Mouse (Mus musculus) CH12.LX (cell line): Measurements from ENCODE around the gene Srsf9.

Experiments
- BHLHE40 ChIP-seq: IDR thresholded peaks from 2 replicates; pipeline ENCODE4 v1.6.1; 2011; ENCODE audit warnings: mild to moderate bottlenecking, low read depth, low read length, improper control_type of control experiment
- CTCF ChIP-seq, 2 experiments: IDR thresholded peaks in 1 of 2; conservative IDR thresholded peaks in 1 of 2; 2 replicates each; pipeline ENCODE4 v1.5.1; 2011 to 2012; ENCODE audit warnings: low read depth in 2 of 2, low read length in 2 of 2, improper control_type of control experiment in 1 of 2, inconsistent platforms in 1 of 2, mild to moderate bottlenecking in 1 of 2, moderate library complexity in 1 of 2
- EP300 ChIP-seq: IDR thresholded peaks from 2 replicates; pipeline ENCODE4 v1.6.1; 2011; ENCODE audit warnings: low read length, improper control_type of control experiment
- ETS1 ChIP-seq: conservative IDR thresholded peaks from 2 replicates; pipeline ENCODE4 v1.6.1; 2012; ENCODE audit warnings: low read depth, mild to moderate bottlenecking, inconsistent platforms, low read length, improper control_type of control experiment, moderate library complexity
- JUN ChIP-seq: IDR thresholded peaks from 2 replicates; pipeline ENCODE4 v1.6.1; 2011; ENCODE audit warnings: low read depth, mild to moderate bottlenecking, low read length, improper control_type of control experiment, moderate library complexity; ENCODE audit not compliant: insufficient read depth
- JUND ChIP-seq: conservative IDR thresholded peaks from 2 replicates; pipeline ENCODE4 v1.6.1; 2011; ENCODE audit warnings: low read depth, low read length, improper control_type of control experiment
- MXI1 ChIP-seq: IDR thresholded peaks from 2 replicates; pipeline ENCODE4 v1.6.1; 2011; ENCODE audit warnings: mild to moderate bottlenecking, low read depth, low read length, improper control_type of control experiment
- POLR2A ChIP-seq: IDR thresholded peaks from 2 replicates; pipeline ENCODE4 v1.6.1; 2011; ENCODE audit warnings: low read depth, mild to moderate bottlenecking, improper control_type of control experiment, low read length
- RCOR1 ChIP-seq: conservative IDR thresholded peaks from 2 replicates; pipeline ENCODE4 v1.6.1; 2012; ENCODE audit warnings: low read depth, mild to moderate bottlenecking, inconsistent platforms, low read length, improper control_type of control experiment
- TBP ChIP-seq: conservative IDR thresholded peaks from 2 replicates; pipeline ENCODE4 v1.6.1; 2011; ENCODE audit warnings: low read depth, low read length, improper control_type of control experiment
- TCF12 ChIP-seq: IDR thresholded peaks from 2 replicates; pipeline ENCODE4 v1.6.1; 2014; ENCODE audit warnings: low read depth, mild to moderate bottlenecking, inconsistent platforms, low read length, improper control_type of control experiment
- USF1 ChIP-seq: IDR thresholded peaks from 2 replicates; pipeline ENCODE4 v1.6.1; 2014; ENCODE audit warnings: low read depth, mild to moderate bottlenecking, inconsistent platforms, low read length, improper control_type of control experiment
- ZC3H11A ChIP-seq: IDR thresholded peaks from 2 replicates; pipeline ENCODE4 v1.6.1; 2012; ENCODE audit warnings: low read depth, mild to moderate bottlenecking, inconsistent platforms, low read length, improper control_type of control experiment
- ZNF384 ChIP-seq: IDR thresholded peaks from 2 replicates; pipeline ENCODE4 v1.6.1; 2012; ENCODE audit warnings: low read depth, low read length, improper control_type of control experiment, inconsistent platforms

GRCm38 (mm10) chr5:115284735-115285134 lies 42.2 kb upstream of the Srsf9 start:
- TF ChIP-seq CTCF (conservative IDR thresholded peaks at IDR 0.05 in 1 of 2, IDR thresholded peaks at IDR 0.05 in 1 of 2; ENCODE audit: low read depth in 2 of 2, low read length in 2 of 2) (peak in 1 of 2 experiments; percentile 57; a peak in 2 of 4 replicates), ZC3H11A (no peak), RCOR1 (no peak), ZNF384 (no peak), BHLHE40 (no peak), TCF12 (no peak), JUND (no peak), ETS1 (no peak), USF1 (no peak), POLR2A (no peak), TBP (no peak), MXI1 (no peak), EP300 (no peak), JUN (no peak)
